Mouse (Mus musculus): Measurements from ENCODE around the gene 1700017N19Rik. TPM values are rescaled to one million over a fixed set of nuclear protein-coding genes. Genes with fewer than 3 reads are reported as not detected.
"Not testable (repeated sequence)": the region's sequence is repeated elsewhere in the genome, so short reads cannot be mapped to it uniquely, and the experiment has no call there.

1700017N19Rik gene
- not detected in 2 replicates for polyA plus RNA-seq (2012; rRNA removed)
- not detected in 2 replicates for polyA plus RNA-seq (2014; fragmentation: Nextera tagmentation; extraction: Ambion mirVana)

GRCm38 (mm10) chr10:100590323-100590722 lies at the start of gene 1700017N19Rik, which contains the start of gene 4930430F08Rik:
Gene 1700017N19Rik, plus strand, starts transcription at chr10:100590484.
Gene 4930430F08Rik, minus strand, starts transcription at chr10:100590423.
- H3K27me3 ChIP-seq (ENCODE audit: control insufficient read depth, insufficient read depth, low read length), result no peaks in the 10 kb centered on the region
- no peak within 1 kb of the TSS for H3K27ac ChIP-seq
- peak within 1 kb of the TSS in 1 of 2 experiments; percentile 85; a peak in 1 of 4 replicates for H3K4me3 ChIP-seq (ENCODE audit: insufficient read depth in 1 of 2, low read depth in 2 of 2, low read length in 2 of 2)
- DNase-seq (ENCODE audit: low read depth in 3 of 3, low spot score in 3 of 3) (no peak), ATAC-seq (ENCODE audit: insufficient read depth) (no peak)
- TF ChIP-seq CTCF (IDR thresholded peaks at IDR 0.05; ENCODE audit: low read depth), result no peak
- TF ChIP-seq EP300 (IDR thresholded peaks at IDR 0.05; ENCODE audit: low read depth), result no peak
- 67% methylated on average over 1 of the region's 1 CpGs for WGBS (ENCODE audit: insufficient replicate concordance)
- H3K36me3 ChIP-seq (replicated peaks; ENCODE audit: control insufficient read depth, insufficient read depth, low read depth), result no peaks in the 10 kb centered on the region
- H3K4me2 ChIP-seq (ENCODE audit: low read depth), result peak within 1 kb of the TSS; percentile 90
- peaks cover 6 to 13% of the 10 kb centered on the region in 2 experiments for H3K4me1 ChIP-seq (replicated peaks; ENCODE audit: control insufficient read depth in 2 of 2, insufficient read depth in 2 of 2, low read length in 1 of 2)
- no peaks in the 10 kb centered on the region for H3K9me3 ChIP-seq (ENCODE audit: control insufficient read depth, low read length)
- no peak within 1 kb of the TSS for H3K9ac ChIP-seq (replicated peaks)

- Histone ChIP-seq H3K9me3 (ENCODE audit: control insufficient read depth, low read length) (no peaks in the 10 kb centered on the region), H3K4me1 (replicated peaks; ENCODE audit: control insufficient read depth in 2 of 2, insufficient read depth in 2 of 2, low read length in 1 of 2) (peaks cover 2 to 10% of the 10 kb centered on the region in 2 experiments), H3K4me3 (ENCODE audit: insufficient read depth in 1 of 2, low read depth in 2 of 2, low read length in 2 of 2) (no peak overlapping the region), H3K9ac (replicated peaks) (no peak overlapping the region), H3K27ac (no peak overlapping the region), H3K36me3 (replicated peaks; ENCODE audit: control insufficient read depth, insufficient read depth, low read depth) (no peaks in the 10 kb centered on the region), H3K4me2 (ENCODE audit: low read depth) (no peak overlapping the region), H3K27me3 (ENCODE audit: control insufficient read depth, insufficient read depth, low read length) (no peaks in the 10 kb centered on the region)
- WGBS (ENCODE audit: insufficient replicate concordance), result 76% methylated on average over 3 of the region's 3 CpGs
- TF ChIP-seq CTCF (IDR thresholded peaks at IDR 0.05; ENCODE audit: low read depth), result no peak
- no peak for TF ChIP-seq EP300 (IDR thresholded peaks at IDR 0.05; ENCODE audit: low read depth)
- ATAC-seq (ENCODE audit: insufficient read depth) (no peak), DNase-seq (ENCODE audit: low read depth in 3 of 3, low spot score in 3 of 3) (no peak)
These were observed 33.6 kb upstream of the 1700017N19Rik start for GRCm38 (mm10) chr10:100556566-100557175.

GRCm38 (mm10) chr10:100560194-100560883 lies 29.9 kb upstream of the 1700017N19Rik start:
- TF ChIP-seq EP300 (IDR thresholded peaks at IDR 0.05; ENCODE audit: low read depth), result peak; percentile 77
- H3K4me3 ChIP-seq (ENCODE audit: insufficient read depth in 1 of 2, low read depth in 2 of 2, low read length in 2 of 2); H3K36me3 ChIP-seq (replicated peaks; ENCODE audit: control insufficient read depth, insufficient read depth, low read depth); H3K9me3 ChIP-seq (ENCODE audit: control insufficient read depth, low read length); H3K27me3 ChIP-seq (ENCODE audit: control insufficient read depth, insufficient read depth, low read length); H3K9ac ChIP-seq (replicated peaks): not testable (repeated sequence)
- WGBS (ENCODE audit: insufficient replicate concordance), result 39% methylated on average over 3 of the region's 3 CpGs
- H3K4me1 ChIP-seq (replicated peaks; ENCODE audit: control insufficient read depth in 2 of 2, insufficient read depth in 2 of 2, low read length in 1 of 2), result peaks cover 2 to 10% of the 10 kb centered on the region in 2 experiments
- peak; percentile 90 for ATAC-seq (ENCODE audit: insufficient read depth)
- H3K4me2 ChIP-seq (ENCODE audit: low read depth), result peak overlapping the region; percentile 52
- DNase-seq (ENCODE audit: low read depth in 3 of 3, low spot score in 3 of 3), result peak; percentile 30 to 50 (median 32)
- H3K27ac ChIP-seq, result peak overlapping the region; percentile 76

- Histone ChIP-seq H3K4me3 (ENCODE audit: insufficient read depth in 1 of 2, low read depth in 2 of 2, low read length in 2 of 2) (no peak overlapping the region), H3K27ac (no peak overlapping the region), H3K9me3 (ENCODE audit: control insufficient read depth, low read length) (no peaks in the 10 kb centered on the region), H3K27me3 (ENCODE audit: control insufficient read depth, insufficient read depth, low read length) (no peaks in the 10 kb centered on the region), H3K9ac (replicated peaks) (no peak overlapping the region), H3K4me1 (replicated peaks; ENCODE audit: control insufficient read depth in 2 of 2, insufficient read depth in 2 of 2, low read length in 1 of 2) (peaks cover 2 to 10% of the 10 kb centered on the region in 2 experiments), H3K36me3 (replicated peaks; ENCODE audit: control insufficient read depth, insufficient read depth, low read depth) (peaks cover 7% of the 10 kb centered on the region), H3K4me2 (ENCODE audit: low read depth) (no peak overlapping the region)
- WGBS (ENCODE audit: insufficient replicate concordance), result 69% methylated on average over 3 of the region's 3 CpGs
- no peak for DNase-seq (ENCODE audit: low read depth in 3 of 3, low spot score in 3 of 3)
- no peak for TF ChIP-seq EP300 (IDR thresholded peaks at IDR 0.05; ENCODE audit: low read depth)
- TF ChIP-seq CTCF (IDR thresholded peaks at IDR 0.05; ENCODE audit: low read depth), result no peak
- ATAC-seq (ENCODE audit: insufficient read depth), result no peak
These were observed 26.2 kb upstream of the 1700017N19Rik start for GRCm38 (mm10) chr10:100564112-100564511.

GRCm38 (mm10) chr10:100571707-100572106 lies 18.6 kb upstream of the 1700017N19Rik start:
- WGBS (ENCODE audit: insufficient replicate concordance), result 46% methylated on average over 3 of the region's 3 CpGs
- TF ChIP-seq CTCF (IDR thresholded peaks at IDR 0.05; ENCODE audit: low read depth), result no peak
- TF ChIP-seq EP300 (IDR thresholded peaks at IDR 0.05; ENCODE audit: low read depth), result no peak
- DNase-seq (ENCODE audit: low read depth in 3 of 3, low spot score in 3 of 3), result peak in 1 of 3 experiments; percentile 25
- no peak overlapping the region for H3K9ac ChIP-seq (replicated peaks)
- no peak overlapping the region for H3K4me2 ChIP-seq (ENCODE audit: low read depth)
- H3K9me3 ChIP-seq (ENCODE audit: control insufficient read depth, low read length), result no peaks in the 10 kb centered on the region
- H3K27ac ChIP-seq, result no peak overlapping the region
- no peaks in the 10 kb centered on the region for H3K27me3 ChIP-seq (ENCODE audit: control insufficient read depth, insufficient read depth, low read length)
- H3K4me1 ChIP-seq (replicated peaks; ENCODE audit: control insufficient read depth in 2 of 2, insufficient read depth in 2 of 2, low read length in 1 of 2), result peaks cover 19 to 24% of the 10 kb centered on the region in 2 experiments
- H3K36me3 ChIP-seq (replicated peaks; ENCODE audit: control insufficient read depth, insufficient read depth, low read depth), result peaks cover 15% of the 10 kb centered on the region
- ATAC-seq (ENCODE audit: insufficient read depth), result no peak
- no peak overlapping the region for H3K4me3 ChIP-seq (ENCODE audit: insufficient read depth in 1 of 2, low read depth in 2 of 2, low read length in 2 of 2)

All from liver, embryonic 14.5 days (tissue).